Mouse (Mus musculus) stomach, embryonic 15.5 days (tissue): ENCODE results near the gene Sel1l. TPM values are rescaled to one million over a fixed set of nuclear protein-coding genes. Genes with fewer than 3 reads are reported as not detected.

Source experiments
- ATAC-seq: fragments of 200-750 bp; cut with Nextera tagmentation; 2 replicates; pipeline ENCODE4 v1.8.0; 2017; ENCODE audit warnings: low read depth, moderate number of reproducible peaks, moderate TSS enrichment; ENCODE audit not compliant: insufficient read depth, low FRiP score
- H3K27ac ChIP-seq: fragments of 300-500 bp; sonication (generic); 2 replicates; pipeline ENCODE4 v1.5.1; 2015; ENCODE audit warnings: mild to moderate bottlenecking, inconsistent platforms
- H3K27me3 ChIP-seq: fragments of 300-500 bp; sonication (generic); replicated peaks from 2 replicates; pipeline ENCODE4 v1.6.1; 2015; ENCODE audit warnings: inconsistent platforms
- H3K36me3 ChIP-seq: fragments of 300-500 bp; sonication (generic); 2 replicates; pipeline ENCODE4 v1.6.1; 2015; ENCODE audit warnings: inconsistent platforms
- H3K4me1 ChIP-seq: fragments of 300-500 bp; sonication (generic); 2 replicates; pipeline ENCODE4 v1.6.1; 2015; ENCODE audit warnings: inconsistent platforms
- H3K4me2 ChIP-seq: fragments of 300-500 bp; sonication (generic); 2 replicates; pipeline ENCODE4 v1.6.1; 2015; ENCODE audit warnings: mild to moderate bottlenecking, inconsistent platforms
- H3K4me3 ChIP-seq: fragments of 300-500 bp; sonication (generic); replicated peaks from 2 replicates; pipeline ENCODE4 v1.5.1; 2015; ENCODE audit warnings: inconsistent platforms
- H3K9ac ChIP-seq: fragments of 300-500 bp; sonication (generic); 2 replicates; pipeline ENCODE4 v1.6.1; 2015; ENCODE audit warnings: inconsistent platforms
- H3K9me3 ChIP-seq: fragments of 300-500 bp; sonication (generic); 2 replicates; pipeline ENCODE4 v1.6.1; 2016; ENCODE audit warnings: inconsistent platforms
- WGBS: fragments of 180-500 bp; shearing (Covaris S2); methylation state at CpG from one replicate; pipeline ENCODE4 v1.1.7; 2015; 5-methylcytosine and 5-hydroxymethylcytosine counted together
- polyA plus RNA-seq: library from polyadenylated mRNA; unstranded; fragments of >200 nt; fragmentation: Nextera tagmentation; extraction: Ambion mirVana; gene quantifications from 2 replicates; pipeline ENCODE4 v1.2.1, GENCODE M21; 2015

Gene Sel1l
- polyA plus RNA-seq, 1 experiment from 2014 or later, result 133 TPM

- WGBS, result 82% methylated on average over 9 of the region's 9 CpGs
- Histone ChIP-seq H3K27ac (no peak overlapping the region), H3K9me3 (no peaks in the 10 kb centered on the region), H3K36me3 (0 out of 2 replicates have a peak, but pooled peaks cover 15% of the 10 kb centered on the region), H3K4me3 (no peak overlapping the region), H3K9ac (no peak overlapping the region), H3K27me3 (no peaks in the 10 kb centered on the region), H3K4me2 (no peak overlapping the region), H3K4me1 (no peaks in the 10 kb centered on the region)
- no peak for ATAC-seq
These were observed 3.6 kb downstream of the Sel1l start for GRCm38 (mm10) chr12:91845393-91845792.

- Histone ChIP-seq H3K4me3 (no peak overlapping the region), H3K4me1 (no peaks in the 10 kb centered on the region), H3K9ac (no peak overlapping the region), H3K9me3 (no peaks in the 10 kb centered on the region), H3K27me3 (no peaks in the 10 kb centered on the region), H3K4me2 (no peak overlapping the region), H3K36me3 (0 out of 2 replicates have a peak, but pooled peaks cover 16% of the 10 kb centered on the region), H3K27ac (no peak overlapping the region)
- WGBS, result 71% methylated on average over 4 of the region's 4 CpGs
- no peak for ATAC-seq
These were observed 4.4 kb downstream of the Sel1l start for GRCm38 (mm10) chr12:91844542-91844941.

DNA sequence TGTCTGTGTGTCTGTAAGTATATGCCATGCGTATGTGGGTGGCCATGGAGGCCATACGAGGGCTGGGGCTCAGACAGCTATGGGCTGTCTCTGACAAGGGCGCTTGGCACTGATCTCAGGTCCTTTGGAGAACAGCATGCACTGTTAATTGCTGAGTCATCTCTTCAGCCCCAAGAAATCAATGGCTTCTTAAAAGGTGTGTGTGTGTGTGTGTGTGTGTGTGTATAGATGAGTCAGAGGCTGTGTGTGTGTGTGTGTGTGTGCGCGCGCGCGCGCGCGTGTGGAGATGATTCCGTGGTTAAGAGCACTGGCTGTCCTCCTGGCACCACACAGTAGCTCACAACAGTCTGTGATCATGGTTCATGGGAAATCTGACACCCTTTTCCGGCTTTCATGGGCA is 5.1 kb downstream of the Sel1l start:
- Histone ChIP-seq H3K36me3 (0 out of 2 replicates have a peak, but pooled peaks cover 16% of the 10 kb centered on the region), H3K9ac (no peak overlapping the region), H3K9me3 (no peaks in the 10 kb centered on the region), H3K4me3 (no peak overlapping the region), H3K4me1 (no peaks in the 10 kb centered on the region), H3K27me3 (no peaks in the 10 kb centered on the region), H3K27ac (no peak overlapping the region), H3K4me2 (no peak overlapping the region)
- no peak for ATAC-seq
- WGBS, result 95% methylated on average over 13 of the region's 13 CpGs

DNA sequence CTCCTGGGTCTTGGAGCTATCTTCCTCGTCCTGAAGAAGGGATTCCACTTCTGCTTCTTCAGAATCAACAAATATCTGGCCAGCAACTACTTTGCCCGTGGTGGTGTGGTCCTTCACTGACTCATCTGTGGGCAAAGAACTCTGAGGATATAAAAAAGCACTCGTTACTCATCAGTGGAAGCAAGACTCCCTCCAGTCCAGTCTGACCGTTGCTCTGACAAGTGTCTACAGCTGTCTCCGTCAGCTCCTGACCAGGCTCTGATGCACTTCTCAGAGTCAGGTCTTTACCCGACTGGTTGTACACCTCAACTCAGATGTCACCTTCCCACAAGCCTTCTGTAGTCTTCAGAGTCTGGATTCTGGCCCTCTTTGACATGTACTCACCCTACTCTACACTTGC is 7.2 kb downstream of the Sel1l start:
- no peak for ATAC-seq
- H3K4me1 ChIP-seq, result no peaks in the 10 kb centered on the region
- WGBS, result 89% methylated on average over 6 of the region's 6 CpGs
- H3K36me3 ChIP-seq, result 0 out of 2 replicates have a peak, but pooled peaks cover 22% of the 10 kb centered on the region
- no peak overlapping the region for H3K4me2 ChIP-seq
- no peak overlapping the region for H3K4me3 ChIP-seq
- no peaks in the 10 kb centered on the region for H3K9me3 ChIP-seq
- H3K27me3 ChIP-seq, result no peaks in the 10 kb centered on the region
- H3K27ac ChIP-seq, result no peak overlapping the region
- H3K9ac ChIP-seq, result no peak overlapping the region

GRCm38 (mm10) chr12:91838261-91838660 is 10.7 kb downstream of the Sel1l start:
- H3K4me3 ChIP-seq, result no peak overlapping the region
- H3K4me2 ChIP-seq, result no peak overlapping the region
- no peak for ATAC-seq
- H3K36me3 ChIP-seq, result peaks cover 42% of the 10 kb centered on the region
- H3K9ac ChIP-seq, result no peak overlapping the region
- 69% methylated on average over 7 of the region's 7 CpGs for WGBS
- H3K9me3 ChIP-seq, result no peaks in the 10 kb centered on the region
- H3K27me3 ChIP-seq, result no peaks in the 10 kb centered on the region
- no peaks in the 10 kb centered on the region for H3K4me1 ChIP-seq
- no peak overlapping the region for H3K27ac ChIP-seq

DNA sequence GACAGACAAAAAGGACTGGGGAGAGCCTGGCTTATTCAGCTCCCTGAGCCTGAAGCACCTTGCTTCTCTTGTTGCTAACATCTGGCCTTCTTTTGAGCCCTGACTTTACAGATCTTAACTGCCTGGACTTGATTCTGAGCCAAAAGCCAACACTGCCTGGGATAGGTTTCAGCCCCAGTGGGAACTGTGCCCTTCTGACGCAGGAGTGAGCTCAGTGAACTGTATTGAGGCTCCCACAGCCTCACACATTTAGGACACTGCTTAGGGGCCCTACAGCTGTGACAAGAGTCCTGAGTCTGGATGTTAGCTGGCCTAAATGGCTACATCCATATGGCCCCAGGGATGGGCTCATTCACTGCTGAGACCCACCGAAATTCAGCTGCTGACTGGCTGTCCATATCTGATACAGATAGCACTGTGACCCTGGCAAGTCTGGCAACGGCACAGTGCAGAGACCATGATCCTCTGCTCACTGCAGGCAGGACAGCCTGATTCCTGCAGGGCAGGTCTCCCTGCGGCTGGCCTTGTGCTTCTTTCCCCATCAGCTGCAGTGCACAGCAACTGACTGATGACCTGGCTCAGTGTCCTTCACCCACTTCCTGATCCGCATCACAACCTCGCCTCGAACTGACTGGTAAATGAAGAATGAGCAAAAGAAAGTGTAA is 11.4 kb downstream of the Sel1l start:
- peak; percentile 29; the same call in 1 of the 2 replicates for ATAC-seq

DNA sequence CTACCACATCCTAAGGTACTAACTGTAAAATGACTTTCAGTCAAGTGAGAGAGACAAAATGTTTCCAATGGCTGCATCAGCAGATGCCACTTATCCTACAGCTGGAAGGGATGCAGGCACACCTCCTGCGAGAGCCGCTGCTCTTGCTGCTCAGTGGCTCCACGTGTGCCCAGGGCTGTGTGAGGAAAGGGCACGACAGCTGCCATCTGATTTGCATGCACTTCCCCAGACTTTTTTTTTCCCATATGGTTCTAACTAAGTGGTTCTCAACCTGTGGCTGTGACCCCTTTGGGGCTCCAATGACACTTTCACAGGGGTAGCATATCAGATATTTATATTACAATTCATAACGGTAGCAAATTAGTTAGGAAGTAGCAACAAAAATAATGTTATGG is 15.0 kb downstream of the Sel1l start:
- H3K27me3 ChIP-seq, result no peaks in the 10 kb centered on the region
- no peak for ATAC-seq
- H3K9me3 ChIP-seq, result no peaks in the 10 kb centered on the region
- H3K36me3 ChIP-seq, result peaks cover 44% of the 10 kb centered on the region
- H3K27ac ChIP-seq, result no peak overlapping the region
- WGBS, result 80% methylated on average over 5 of the region's 5 CpGs
- H3K4me3 ChIP-seq, result no peak overlapping the region
- no peak overlapping the region for H3K4me2 ChIP-seq
- no peaks in the 10 kb centered on the region for H3K4me1 ChIP-seq
- H3K9ac ChIP-seq, result no peak overlapping the region

More for the DNA sequence above, 11.4 kb downstream of the Sel1l start:
- Histone ChIP-seq H3K9ac (no peak overlapping the region), H3K4me3 (no peak overlapping the region), H3K36me3 (peaks cover 49% of the 10 kb centered on the region), H3K9me3 (no peaks in the 10 kb centered on the region), H3K4me1 (no peaks in the 10 kb centered on the region), H3K27ac (no peak overlapping the region), H3K4me2 (no peak overlapping the region), H3K27me3 (no peaks in the 10 kb centered on the region)
- 73% methylated on average over 7 of the region's 7 CpGs for WGBS

DNA sequence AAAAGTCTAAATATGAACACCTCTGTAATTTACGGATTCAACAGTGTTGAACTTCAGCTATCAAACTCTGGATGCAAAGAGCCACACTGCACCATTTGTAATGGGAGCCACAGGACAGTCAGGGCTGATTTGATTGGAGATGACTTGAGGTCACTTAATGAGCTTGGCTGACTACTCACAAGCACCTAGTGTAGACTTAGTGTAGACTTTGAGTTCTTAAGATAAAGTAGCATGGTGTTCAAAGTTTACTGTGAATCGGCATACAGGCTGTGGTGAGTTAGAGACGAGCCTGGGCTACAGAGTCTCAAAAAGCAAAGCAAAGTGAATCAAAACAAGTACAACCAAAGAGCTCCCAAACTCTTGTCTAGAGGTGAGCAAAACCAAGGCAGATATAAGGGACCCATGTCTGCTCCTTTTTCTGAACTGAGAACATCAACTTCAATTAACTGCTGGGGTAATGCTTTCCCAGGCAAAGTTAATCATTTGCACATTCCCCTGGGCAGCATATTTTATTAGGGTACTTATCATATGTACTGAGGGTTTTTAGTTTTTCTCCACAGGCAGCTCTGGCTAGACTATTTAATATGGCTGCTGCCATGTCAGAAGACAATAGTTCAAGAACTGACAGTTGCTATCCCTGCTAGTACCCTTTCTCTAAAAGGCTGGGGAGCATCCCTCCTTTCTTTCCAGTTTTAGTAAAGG is 15.6 kb downstream of the Sel1l start:
- Histone ChIP-seq H3K27ac (no peak overlapping the region), H3K9me3 (no peaks in the 10 kb centered on the region), H3K4me3 (no peak overlapping the region), H3K9ac (no peak overlapping the region), H3K4me2 (no peak overlapping the region), H3K36me3 (peaks cover 46% of the 10 kb centered on the region), H3K4me1 (no peaks in the 10 kb centered on the region), H3K27me3 (no peaks in the 10 kb centered on the region)
- 86% methylated on average over 3 of the region's 3 CpGs for WGBS
- no peak for ATAC-seq

- H3K36me3 ChIP-seq, result peaks cover 49% of the 10 kb centered on the region
- no peak for ATAC-seq
- H3K4me1 ChIP-seq, result no peaks in the 10 kb centered on the region
- no peak overlapping the region for H3K27ac ChIP-seq
- H3K9ac ChIP-seq, result no peak overlapping the region
- H3K4me2 ChIP-seq, result no peak overlapping the region
- 90% methylated on average over 7 of the region's 7 CpGs for WGBS
- no peaks in the 10 kb centered on the region for H3K9me3 ChIP-seq
- H3K4me3 ChIP-seq, result no peak overlapping the region
- no peaks in the 10 kb centered on the region for H3K27me3 ChIP-seq
These were observed 17.5 kb downstream of the Sel1l start for GRCm38 (mm10) chr12:91831410-91831809.

DNA sequence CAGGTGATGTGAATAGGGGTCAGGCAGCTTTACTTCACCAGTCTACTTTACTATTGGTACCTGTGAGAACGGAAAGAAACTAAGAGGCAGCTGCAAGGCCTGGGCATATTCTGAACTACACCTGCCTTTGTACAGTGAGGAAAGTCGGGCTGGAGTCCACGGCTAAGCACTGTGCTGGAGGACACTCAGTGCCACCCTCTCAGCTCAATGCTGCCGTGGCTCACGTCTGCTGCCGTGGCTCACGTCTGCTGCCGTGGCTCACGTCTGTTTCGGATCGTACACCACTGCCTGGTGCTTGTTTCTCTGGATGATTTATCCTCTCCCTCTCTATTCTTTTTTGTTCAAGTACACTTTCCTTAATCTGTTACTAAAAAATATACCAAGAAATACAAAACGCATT is 28.5 kb downstream of the Sel1l start:
- Histone ChIP-seq H3K4me3 (no peak overlapping the region), H3K36me3 (peaks cover 31% of the 10 kb centered on the region), H3K4me1 (no peaks in the 10 kb centered on the region), H3K9ac (no peak overlapping the region), H3K9me3 (no peaks in the 10 kb centered on the region), H3K27ac (no peak overlapping the region), H3K4me2 (no peak overlapping the region), H3K27me3 (no peaks in the 10 kb centered on the region)
- ATAC-seq, result no peak
- 91% methylated on average over 12 of the region's 12 CpGs for WGBS

GRCm38 (mm10) chr12:91818726-91819125 is 30.2 kb downstream of the Sel1l start:
- no peak overlapping the region for H3K9ac ChIP-seq
- no peak for ATAC-seq
- no peak overlapping the region for H3K4me3 ChIP-seq
- H3K4me1 ChIP-seq, result no peaks in the 10 kb centered on the region
- WGBS, result 89% methylated on average over 4 of the region's 4 CpGs
- H3K27ac ChIP-seq, result no peak overlapping the region
- peaks cover 34% of the 10 kb centered on the region for H3K36me3 ChIP-seq
- H3K27me3 ChIP-seq, result no peaks in the 10 kb centered on the region
- H3K9me3 ChIP-seq, result no peaks in the 10 kb centered on the region
- H3K4me2 ChIP-seq, result no peak overlapping the region

- no peaks in the 10 kb centered on the region for H3K9me3 ChIP-seq
- H3K4me1 ChIP-seq, result no peaks in the 10 kb centered on the region
- peak; percentile 50; the same call in 1 of the 2 replicates for ATAC-seq
- no peak overlapping the region for H3K4me3 ChIP-seq
- WGBS, result 26% methylated on average over 10 of the region's 10 CpGs
- H3K27ac ChIP-seq, result no peak overlapping the region
- H3K9ac ChIP-seq, result no peak overlapping the region
- peaks cover 42% of the 10 kb centered on the region for H3K36me3 ChIP-seq
- H3K27me3 ChIP-seq, result no peaks in the 10 kb centered on the region
- H3K4me2 ChIP-seq, result no peak overlapping the region
These were observed 33.0 kb downstream of the Sel1l start for GRCm38 (mm10) chr12:91815990-91816389.
